Mouse (Mus musculus): ENCODE measurements around the gene Gatb. TPM values are rescaled to one million over a fixed set of nuclear protein-coding genes. Genes with fewer than 3 reads are reported as not detected.

Gene Gatb
- polyA plus RNA-seq, 1 experiment from 2014 or later = 21.5 TPM

GRCm38 (mm10) chr3:85659681-85660080 is 85.8 kb downstream of the Gatb start:
- ATAC-seq = no peak
- DNase-seq (ENCODE audit: low spot score) = no peak
- Histone ChIP-seq H3K9ac (ENCODE audit: low read length) (no peak overlapping the region), H3K36me3 (ENCODE audit: control insufficient read depth, insufficient read depth, low read length) (no peaks in the 10 kb centered on the region; the same call in 1 of the 2 replicates), H3K4me1 (ENCODE audit: control insufficient read depth, insufficient read depth, low read length) (peaks cover 4% of the 10 kb centered on the region; the same call in 1 of the 2 replicates), H3K27me3 (replicated peaks; ENCODE audit: control insufficient read depth, insufficient read depth, low read length) (no peaks in the 10 kb centered on the region), H3K4me2 (ENCODE audit: low read length) (no peak overlapping the region), H3K27ac (ENCODE audit: low read depth, low read length) (no peak overlapping the region), H3K4me3 (ENCODE audit: low read depth, low read length) (no peak overlapping the region), H3K9me3 (replicated peaks; ENCODE audit: control insufficient read depth, low read length) (no peaks in the 10 kb centered on the region)
- WGBS = 85% methylated on average over 7 of the region's 7 CpGs

DNA sequence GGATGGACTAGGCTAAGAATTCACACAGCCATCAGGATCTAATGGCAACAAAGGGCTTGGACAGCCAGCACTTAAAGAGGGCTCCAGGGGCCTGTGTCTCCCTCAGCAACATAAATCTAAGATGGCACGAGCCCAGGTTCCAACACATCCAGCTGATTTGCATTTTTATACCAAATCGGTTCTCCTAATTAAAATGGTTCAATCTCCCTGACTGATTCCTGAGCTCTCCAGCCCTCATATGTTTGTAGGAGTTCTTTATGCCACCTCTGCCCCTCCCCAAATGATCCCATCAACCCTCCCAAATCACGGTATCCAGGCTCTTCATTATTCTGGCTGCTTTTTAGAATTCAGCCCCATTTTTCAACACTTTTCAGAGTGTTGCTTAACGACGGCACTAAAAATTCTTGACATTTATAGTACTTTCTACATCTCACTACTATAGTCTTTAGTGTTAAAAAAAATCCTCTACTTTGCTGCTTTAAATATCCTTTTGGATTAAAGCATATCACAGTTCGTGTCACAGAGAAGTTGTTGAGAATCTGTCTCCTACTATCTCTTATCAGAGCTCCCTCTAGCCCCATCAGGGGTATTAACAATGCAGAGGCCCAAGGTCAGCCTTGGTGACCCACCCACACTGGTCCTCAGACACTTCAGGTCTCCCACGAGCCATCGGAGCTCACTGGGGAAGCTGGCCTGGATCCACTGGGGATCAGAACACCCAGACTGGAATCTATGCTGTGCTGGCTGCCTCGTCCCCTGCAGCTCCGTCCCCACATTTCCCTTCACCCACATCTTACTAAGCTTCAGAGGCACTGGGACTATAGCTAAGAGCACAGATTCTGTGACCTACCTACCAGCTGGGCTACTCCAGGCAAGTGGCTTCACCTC is 88.3 kb downstream of the Gatb start:
- H3K9me3 ChIP-seq (replicated peaks; ENCODE audit: control insufficient read depth, low read length) = no peaks in the 10 kb centered on the region
- no peaks in the 10 kb centered on the region for H3K27me3 ChIP-seq (replicated peaks; ENCODE audit: control insufficient read depth, insufficient read depth, low read length)
- 49% methylated on average over 10 of the region's 10 CpGs for WGBS
- 0 out of 2 replicates have a peak, but pooled peaks have one; percentile 23 for ATAC-seq
- DNase-seq (ENCODE audit: low spot score) = peak; percentile 38
- no peak overlapping the region for H3K9ac ChIP-seq (ENCODE audit: low read length)
- H3K27ac ChIP-seq (ENCODE audit: low read depth, low read length) = no peak overlapping the region
- no peaks in the 10 kb centered on the region for H3K36me3 ChIP-seq (ENCODE audit: control insufficient read depth, insufficient read depth, low read length)
- peaks cover 4% of the 10 kb centered on the region; the same call in 1 of the 2 replicates for H3K4me1 ChIP-seq (ENCODE audit: control insufficient read depth, insufficient read depth, low read length)
- no peak overlapping the region for H3K4me3 ChIP-seq (ENCODE audit: low read depth, low read length)
- H3K4me2 ChIP-seq (ENCODE audit: low read length) = no peak overlapping the region

DNA sequence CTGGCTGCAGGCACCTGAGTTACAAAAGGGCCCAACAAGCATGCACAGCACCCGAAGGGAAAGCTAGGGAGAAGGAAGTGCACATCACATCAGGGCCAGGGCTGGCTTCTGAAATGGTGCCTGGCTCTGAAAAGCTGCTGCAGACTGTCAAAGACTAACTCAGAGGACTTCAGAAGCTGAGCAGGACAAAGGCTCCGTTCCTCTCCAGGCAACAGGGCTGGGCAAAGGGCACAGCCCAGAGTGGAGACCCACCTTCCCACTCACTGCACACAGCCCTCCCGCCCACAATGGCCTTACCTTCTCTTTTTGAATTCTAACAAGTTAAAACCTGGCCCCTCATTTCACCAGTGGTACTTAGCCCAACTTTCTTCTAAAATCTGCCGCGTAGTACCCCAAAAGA is 89.9 kb downstream of the Gatb start:
- no peaks in the 10 kb centered on the region for H3K9me3 ChIP-seq (replicated peaks; ENCODE audit: control insufficient read depth, low read length)
- DNase-seq (ENCODE audit: low spot score) = no peak

DNA sequence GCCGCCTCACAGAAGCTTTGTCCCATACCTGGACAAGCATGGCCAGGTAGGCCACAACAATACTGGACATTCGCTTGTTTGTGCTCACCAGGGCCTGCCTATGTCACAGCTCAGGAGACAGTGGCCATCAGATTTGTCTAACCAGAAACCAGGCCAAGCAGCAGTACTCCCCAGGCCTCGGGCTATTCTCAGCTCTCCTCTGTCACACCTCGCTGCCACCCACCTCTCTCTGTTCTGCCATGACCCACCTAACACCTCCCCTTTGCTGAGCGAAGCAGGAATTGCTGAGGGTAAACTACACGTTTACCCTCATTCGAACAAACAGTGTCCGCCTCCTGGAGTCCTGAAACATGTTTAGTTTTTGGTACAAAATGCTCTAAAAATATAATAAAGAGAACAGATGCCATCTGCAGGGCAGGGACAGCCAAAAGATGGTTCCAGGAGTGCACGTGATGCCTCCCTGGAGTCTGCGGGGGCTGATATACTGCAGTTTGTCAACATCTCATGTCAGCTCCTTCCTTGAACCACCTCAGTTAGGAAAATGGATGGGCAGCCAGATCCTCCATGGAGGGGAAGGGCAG is 90.8 kb downstream of the Gatb start:
- no peaks in the 10 kb centered on the region for H3K27me3 ChIP-seq (replicated peaks; ENCODE audit: control insufficient read depth, insufficient read depth, low read length)
- H3K9me3 ChIP-seq (replicated peaks; ENCODE audit: control insufficient read depth, low read length) = no peaks in the 10 kb centered on the region
- H3K36me3 ChIP-seq (ENCODE audit: control insufficient read depth, insufficient read depth, low read length) = no peaks in the 10 kb centered on the region
- DNase-seq (ENCODE audit: low spot score) (no peak), ATAC-seq (no peak)
- 90% methylated on average over 10 of the region's 10 CpGs for WGBS
- H3K4me2 ChIP-seq (ENCODE audit: low read length) = no peak overlapping the region
- no peak overlapping the region for H3K4me3 ChIP-seq (ENCODE audit: low read depth, low read length)
- no peak overlapping the region for H3K27ac ChIP-seq (ENCODE audit: low read depth, low read length)
- no peak overlapping the region for H3K9ac ChIP-seq (ENCODE audit: low read length)
- H3K4me1 ChIP-seq (ENCODE audit: control insufficient read depth, insufficient read depth, low read length) = peaks cover 4% of the 10 kb centered on the region; the same call in 1 of the 2 replicates

More for the DNA sequence above, 89.9 kb downstream of the Gatb start:
- no peak overlapping the region for H3K4me3 ChIP-seq (ENCODE audit: low read depth, low read length)
- no peak overlapping the region for H3K9ac ChIP-seq (ENCODE audit: low read length)
- H3K36me3 ChIP-seq (ENCODE audit: control insufficient read depth, insufficient read depth, low read length) = no peaks in the 10 kb centered on the region
- WGBS = 71% methylated on average over 5 of the region's 5 CpGs
- H3K27ac ChIP-seq (ENCODE audit: low read depth, low read length) = no peak overlapping the region
- peaks cover 4% of the 10 kb centered on the region; the same call in 1 of the 2 replicates for H3K4me1 ChIP-seq (ENCODE audit: control insufficient read depth, insufficient read depth, low read length)
- no peak overlapping the region for H3K4me2 ChIP-seq (ENCODE audit: low read length)
- ATAC-seq = no peak
- H3K27me3 ChIP-seq (replicated peaks; ENCODE audit: control insufficient read depth, insufficient read depth, low read length) = no peaks in the 10 kb centered on the region

- DNase-seq (ENCODE audit: low spot score) (no peak), ATAC-seq (no peak)
- H3K4me2 ChIP-seq (ENCODE audit: low read length) = no peak overlapping the region
- H3K9me3 ChIP-seq (replicated peaks; ENCODE audit: control insufficient read depth, low read length) = no peaks in the 10 kb centered on the region
- H3K27ac ChIP-seq (ENCODE audit: low read depth, low read length) = no peak overlapping the region
- 82% methylated on average over 3 of the region's 3 CpGs for whole genome bisulfite sequencing
- H3K4me3 ChIP-seq (ENCODE audit: low read depth, low read length) = no peak overlapping the region
- no peak overlapping the region for H3K9ac ChIP-seq (ENCODE audit: low read length)
- H3K36me3 ChIP-seq (ENCODE audit: control insufficient read depth, insufficient read depth, low read length) = no peaks in the 10 kb centered on the region
- peaks cover 4% of the 10 kb centered on the region; the same call in 1 of the 2 replicates for H3K4me1 ChIP-seq (ENCODE audit: control insufficient read depth, insufficient read depth, low read length)
- no peaks in the 10 kb centered on the region for H3K27me3 ChIP-seq (replicated peaks; ENCODE audit: control insufficient read depth, insufficient read depth, low read length)
These were observed 92.2 kb downstream of the Gatb start for GRCm38 (mm10) chr3:85666166-85666565.

- peaks cover 2% of the 10 kb centered on the region; the same call in 1 of the 2 replicates for H3K4me1 ChIP-seq (ENCODE audit: control insufficient read depth, insufficient read depth, low read length)
- H3K4me2 ChIP-seq (ENCODE audit: low read length) = no peak overlapping the region
- WGBS = 77% methylated on average over 12 of the region's 12 CpGs
- peak; percentile 18 for DNase-seq (ENCODE audit: low spot score)
- no peaks in the 10 kb centered on the region for H3K27me3 ChIP-seq (replicated peaks; ENCODE audit: control insufficient read depth, insufficient read depth, low read length)
- no peak overlapping the region for H3K27ac ChIP-seq (ENCODE audit: low read depth, low read length)
- H3K4me3 ChIP-seq (ENCODE audit: low read depth, low read length) = no peak overlapping the region
- H3K36me3 ChIP-seq (ENCODE audit: control insufficient read depth, insufficient read depth, low read length) = no peaks in the 10 kb centered on the region
- H3K9me3 ChIP-seq (replicated peaks; ENCODE audit: control insufficient read depth, low read length) = no peaks in the 10 kb centered on the region
- no peak for ATAC-seq
- no peak overlapping the region for H3K9ac ChIP-seq (ENCODE audit: low read length)
These were observed 92.8 kb downstream of the Gatb start for GRCm38 (mm10) chr3:85666736-85667135.

- H3K27ac ChIP-seq (ENCODE audit: low read depth, low read length) = no peak overlapping the region
These were observed 93.8 kb downstream of the Gatb start for GRCm38 (mm10) chr3:85667683-85668082.

GRCm38 (mm10) chr3:85669844-85670243 is 95.9 kb downstream of the Gatb start:
- no peaks in the 10 kb centered on the region for H3K36me3 ChIP-seq (ENCODE audit: control insufficient read depth, insufficient read depth, low read length)
- H3K9ac ChIP-seq (ENCODE audit: low read length) = no peak overlapping the region
- H3K4me2 ChIP-seq (ENCODE audit: low read length) = no peak overlapping the region
- no peak overlapping the region for H3K27ac ChIP-seq (ENCODE audit: low read depth, low read length)
- no peaks in the 10 kb centered on the region for H3K4me1 ChIP-seq (ENCODE audit: control insufficient read depth, insufficient read depth, low read length)
- ATAC-seq (no peak), DNase-seq (ENCODE audit: low spot score) (no peak)
- no peaks in the 10 kb centered on the region for H3K9me3 ChIP-seq (replicated peaks; ENCODE audit: control insufficient read depth, low read length)
- no peak overlapping the region for H3K4me3 ChIP-seq (ENCODE audit: low read depth, low read length)
- WGBS = 86% methylated on average over 6 of the region's 6 CpGs
- no peaks in the 10 kb centered on the region for H3K27me3 ChIP-seq (replicated peaks; ENCODE audit: control insufficient read depth, insufficient read depth, low read length)

More at GRCm38 (mm10) chr3:85667683-85668082, 93.8 kb downstream of the Gatb start:
- Histone ChIP-seq H3K4me2 (ENCODE audit: low read length) (no peak overlapping the region), H3K9ac (ENCODE audit: low read length) (no peak overlapping the region), H3K4me3 (ENCODE audit: low read depth, low read length) (no peak overlapping the region), H3K4me1 (ENCODE audit: control insufficient read depth, insufficient read depth, low read length) (no peaks in the 10 kb centered on the region), H3K36me3 (ENCODE audit: control insufficient read depth, insufficient read depth, low read length) (no peaks in the 10 kb centered on the region), H3K27me3 (replicated peaks; ENCODE audit: control insufficient read depth, insufficient read depth, low read length) (no peaks in the 10 kb centered on the region), H3K9me3 (replicated peaks; ENCODE audit: control insufficient read depth, low read length) (no peaks in the 10 kb centered on the region)
- DNase-seq (ENCODE audit: low spot score) (no peak), ATAC-seq (no peak)
- 93% methylated on average over 6 of the region's 6 CpGs for WGBS

- Histone ChIP-seq H3K27me3 (replicated peaks; ENCODE audit: control insufficient read depth, insufficient read depth, low read length) (no peaks in the 10 kb centered on the region), H3K9ac (ENCODE audit: low read length) (no peak overlapping the region), H3K36me3 (ENCODE audit: control insufficient read depth, insufficient read depth, low read length) (no peaks in the 10 kb centered on the region), H3K4me2 (ENCODE audit: low read length) (no peak overlapping the region), H3K27ac (ENCODE audit: low read depth, low read length) (no peak overlapping the region), H3K4me1 (ENCODE audit: control insufficient read depth, insufficient read depth, low read length) (no peaks in the 10 kb centered on the region), H3K9me3 (replicated peaks; ENCODE audit: control insufficient read depth, low read length) (no peaks in the 10 kb centered on the region), H3K4me3 (ENCODE audit: low read depth, low read length) (no peak overlapping the region)
- 84% methylated on average over 8 of the region's 8 CpGs for WGBS
- DNase-seq (ENCODE audit: low spot score) (no peak), ATAC-seq (no peak)
These were observed 103.2 kb downstream of the Gatb start for GRCm38 (mm10) chr3:85677133-85677532.
